Mouse (Mus musculus): ENCODE data around the gene Ece1.
"Not testable (repeated sequence)": the region's sequence is repeated elsewhere in the genome, so short reads cannot be mapped to it uniquely, and the experiment has no call there.

Gene Ece1

GRCm38 (mm10) chr4:137943540-137943939, 81.5 kb downstream of the Ece1 start:
- DNase-seq, result no peak

GRCm38 (mm10) chr4:137945376-137945775, 83.3 kb downstream of the Ece1 start:
- no peak for DNase-seq

GRCm38 (mm10) chr4:137946419-137946818, 84.4 kb downstream of the Ece1 start:
- DNase-seq, result no peak

- DNase-seq, result peak; percentile 35 to 79
Observed at GRCm38 (mm10) chr4:137952840-137953239, 90.8 kb downstream of the Ece1 start.

GRCm38 (mm10) chr4:137954184-137954583, 92.1 kb downstream of the Ece1 start:
- no peak for DNase-seq

GRCm38 (mm10) chr4:137954926-137955396, 92.9 kb downstream of the Ece1 start:
- no peak for DNase-seq

- no peak for DNase-seq
Observed at GRCm38 (mm10) chr4:137956260-137956659, 94.2 kb downstream of the Ece1 start.

- no peak for DNase-seq
Observed at GRCm38 (mm10) chr4:137959889-137960665, 98.0 kb downstream of the Ece1 start.

- no peak for DNase-seq
Observed at GRCm38 (mm10) chr4:137960757-137961156, 98.7 kb downstream of the Ece1 start.

GRCm38 (mm10) chr4:137962643-137963350, 100.8 kb downstream of the Ece1 start:
- no peak for DNase-seq

GRCm38 (mm10) chr4:137963431-137963830, 101.4 kb downstream of the Ece1 start:
- DNase-seq, result no peak

- DNase-seq, result peak; percentile 32 to 76
Observed at GRCm38 (mm10) chr4:137963881-137964584, 102.0 kb downstream of the Ece1 start.

- DNase-seq, result no peak
Observed at GRCm38 (mm10) chr4:137964585-137964930, 102.5 kb downstream of the Ece1 start.

- peak; percentile 40 to 58 for DNase-seq
Observed at GRCm38 (mm10) chr4:137968203-137968602, 106.2 kb downstream of the Ece1 start.

- DNase-seq, result not testable (repeated sequence)
Observed at GRCm38 (mm10) chr4:137970623-137971199, 108.7 kb downstream of the Ece1 start.

- DNase-seq, result not testable (repeated sequence)
Observed at GRCm38 (mm10) chr4:137974856-137975432, 112.9 kb downstream of the Ece1 start.

GRCm38 (mm10) chr4:137979066-137979644, 117.1 kb downstream of the Ece1 start:
- not testable (repeated sequence) for DNase-seq

- DNase-seq, result no peak
Observed at GRCm38 (mm10) chr4:137982869-137983268, 120.8 kb downstream of the Ece1 start.

GRCm38 (mm10) chr4:137984212-137984611, 122.2 kb downstream of the Ece1 start:
- no peak for DNase-seq

- no peak for DNase-seq
Observed at GRCm38 (mm10) chr4:137984746-137985145, 122.7 kb downstream of the Ece1 start.

- DNase-seq, result no peak
Observed at GRCm38 (mm10) chr4:137989426-137989825, 127.4 kb downstream of the Ece1 start.

- DNase-seq, result no peak
Observed at GRCm38 (mm10) chr4:137990433-137990832, 128.4 kb downstream of the Ece1 start.

All from spleen, adult 18-20 months (tissue).